Mouse (Mus musculus): ENCODE measurements at regions not wholly inside any gene's neighbourhood (a gene's known extent, or its start where the extent isn't known, plus 50 kb on each side); places are given as distances from the start of the nearest gene placed in this dataset.
"Not testable (repeated sequence)": the region's sequence is repeated elsewhere in the genome, so short reads cannot be mapped to it uniquely, and the experiment has no call there.

DNA sequence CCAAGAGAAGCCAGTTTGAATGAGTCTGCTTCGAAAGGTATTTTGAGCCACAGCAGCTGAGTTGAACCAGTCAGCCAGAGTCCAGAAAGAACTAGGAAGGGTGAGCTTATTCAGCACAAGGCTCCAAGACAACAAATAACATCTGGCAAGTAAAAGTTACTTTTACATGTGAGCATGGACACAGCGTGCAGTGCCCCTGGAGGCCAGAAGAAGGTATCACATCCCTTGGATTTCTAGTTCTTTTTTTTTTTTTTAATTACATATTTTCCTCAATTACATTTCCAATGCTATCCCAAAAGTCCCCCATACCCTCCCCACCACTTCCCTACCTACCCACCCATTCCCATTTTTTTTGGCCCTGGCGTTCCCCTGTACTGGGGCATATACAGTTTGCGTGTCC is 367.4 kb downstream of the Gm9008 start:
- H3K27ac ChIP-seq (ENCODE audit: low read depth, low read length); H3K9me3 ChIP-seq (ENCODE audit: control insufficient read depth, low read length); H3K4me1 ChIP-seq (ENCODE audit: control insufficient read depth, insufficient read depth, low read length); H3K4me2 ChIP-seq (replicated peaks; ENCODE audit: low read depth, low read length); H3K27me3 ChIP-seq (ENCODE audit: control insufficient read depth, insufficient read depth, low read length); H3K9ac ChIP-seq (ENCODE audit: low read depth, low read length); ATAC-seq (ENCODE audit: low FRiP score, low TSS enrichment); H3K36me3 ChIP-seq (ENCODE audit: control insufficient read depth, insufficient read depth, low read length); H3K4me3 ChIP-seq (ENCODE audit: low read length): not testable (repeated sequence)
- 87% methylated on average over 4 of the region's 4 CpGs for WGBS

GRCm38 (mm10) chr6:76115758-76116157 is 381.8 kb downstream of the Gm9008 start:
- no peak overlapping the region for H3K4me3 ChIP-seq (ENCODE audit: low read length)
- no peaks in the 10 kb centered on the region for H3K9me3 ChIP-seq (ENCODE audit: control insufficient read depth, low read length)
- no peak overlapping the region for H3K27ac ChIP-seq (ENCODE audit: low read depth, low read length)
- no peaks in the 10 kb centered on the region for H3K36me3 ChIP-seq (ENCODE audit: control insufficient read depth, insufficient read depth, low read length)
- no peak for ATAC-seq (ENCODE audit: low FRiP score, low TSS enrichment)
- H3K4me2 ChIP-seq (replicated peaks; ENCODE audit: low read depth, low read length): no peak overlapping the region
- H3K27me3 ChIP-seq (ENCODE audit: control insufficient read depth, insufficient read depth, low read length): no peaks in the 10 kb centered on the region
- no peak overlapping the region for H3K9ac ChIP-seq (ENCODE audit: low read depth, low read length)
- H3K4me1 ChIP-seq (ENCODE audit: control insufficient read depth, insufficient read depth, low read length): no peaks in the 10 kb centered on the region

- Histone ChIP-seq H3K4me3 (ENCODE audit: low read length) (no peak overlapping the region), H3K27me3 (ENCODE audit: control insufficient read depth, insufficient read depth, low read length) (no peaks in the 10 kb centered on the region), H3K36me3 (ENCODE audit: control insufficient read depth, insufficient read depth, low read length) (no peaks in the 10 kb centered on the region), H3K27ac (ENCODE audit: low read depth, low read length) (no peak overlapping the region), H3K9me3 (ENCODE audit: control insufficient read depth, low read length) (no peaks in the 10 kb centered on the region), H3K4me1 (ENCODE audit: control insufficient read depth, insufficient read depth, low read length) (no peaks in the 10 kb centered on the region), H3K4me2 (replicated peaks; ENCODE audit: low read depth, low read length) (no peak overlapping the region), H3K9ac (ENCODE audit: low read depth, low read length) (no peak overlapping the region)
- no peak for ATAC-seq (ENCODE audit: low FRiP score, low TSS enrichment)
- WGBS: 79% methylated on average over 4 of the region's 4 CpGs
These were observed 383.2 kb downstream of the Gm9008 start for GRCm38 (mm10) chr6:76114346-76114745.

- Histone ChIP-seq H3K4me3 (ENCODE audit: low read length) (no peak overlapping the region), H3K4me1 (ENCODE audit: control insufficient read depth, insufficient read depth, low read length) (no peaks in the 10 kb centered on the region), H3K9ac (ENCODE audit: low read depth, low read length) (no peak overlapping the region), H3K36me3 (ENCODE audit: control insufficient read depth, insufficient read depth, low read length) (no peaks in the 10 kb centered on the region), H3K27ac (ENCODE audit: low read depth, low read length) (no peak overlapping the region), H3K27me3 (ENCODE audit: control insufficient read depth, insufficient read depth, low read length) (no peaks in the 10 kb centered on the region), H3K9me3 (ENCODE audit: control insufficient read depth, low read length) (no peaks in the 10 kb centered on the region), H3K4me2 (replicated peaks; ENCODE audit: low read depth, low read length) (no peak overlapping the region)
- 57% methylated on average over 4 of the region's 4 CpGs for WGBS
- ATAC-seq (ENCODE audit: low FRiP score, low TSS enrichment): peak; percentile 92
These were observed 432.2 kb downstream of the Gm9008 start for GRCm38 (mm10) chr6:76065383-76065782.

DNA sequence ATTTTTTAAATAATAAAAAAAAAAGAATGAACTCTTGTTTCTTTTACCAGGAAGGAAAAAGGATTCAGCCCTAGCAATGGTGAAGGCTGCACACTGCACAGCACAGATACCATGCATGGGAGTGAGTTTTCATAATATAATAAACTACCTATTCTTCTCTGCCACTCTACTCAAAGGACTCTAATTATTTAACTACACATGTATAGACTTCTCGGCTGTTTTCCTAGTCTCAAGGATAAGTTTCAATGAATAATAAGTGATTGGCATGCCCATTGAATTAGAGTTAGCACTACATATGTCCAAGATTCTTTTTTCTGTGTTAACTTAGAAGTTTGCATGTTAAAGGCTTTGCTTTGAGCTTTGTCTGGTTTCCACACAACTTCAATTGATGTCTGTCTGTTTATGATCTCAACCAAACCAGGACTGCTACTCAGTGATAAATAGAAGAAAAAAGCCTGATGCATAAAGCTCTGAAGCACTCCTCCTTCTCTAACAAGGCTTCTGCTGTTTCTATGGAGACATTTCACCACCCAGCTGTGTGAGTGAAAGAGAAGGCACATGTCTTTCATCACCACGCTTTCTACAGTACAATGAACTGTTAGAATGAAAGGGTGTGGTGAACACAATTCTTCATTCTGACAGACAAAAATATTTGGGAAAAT is 444.8 kb downstream of the Gm9008 start:
- no peaks in the 10 kb centered on the region for H3K4me1 ChIP-seq (ENCODE audit: control insufficient read depth, insufficient read depth, low read length)
- 88% methylated on average over 2 of the region's 2 CpGs for WGBS
- no peak overlapping the region for H3K4me2 ChIP-seq (replicated peaks; ENCODE audit: low read depth, low read length)
- no peak for ATAC-seq (ENCODE audit: low FRiP score, low TSS enrichment)
- H3K36me3 ChIP-seq (ENCODE audit: control insufficient read depth, insufficient read depth, low read length): no peaks in the 10 kb centered on the region
- no peak overlapping the region for H3K9ac ChIP-seq (ENCODE audit: low read depth, low read length)
- H3K27ac ChIP-seq (ENCODE audit: low read depth, low read length): no peak overlapping the region
- H3K9me3 ChIP-seq (ENCODE audit: control insufficient read depth, low read length): no peaks in the 10 kb centered on the region
- H3K27me3 ChIP-seq (ENCODE audit: control insufficient read depth, insufficient read depth, low read length): no peaks in the 10 kb centered on the region
- H3K4me3 ChIP-seq (ENCODE audit: low read length): no peak overlapping the region

- no peak for ATAC-seq (ENCODE audit: low FRiP score, low TSS enrichment)
- Histone ChIP-seq H3K4me3 (ENCODE audit: low read length) (no peak overlapping the region), H3K27ac (ENCODE audit: low read depth, low read length) (no peak overlapping the region), H3K9ac (ENCODE audit: low read depth, low read length) (no peak overlapping the region), H3K4me1 (ENCODE audit: control insufficient read depth, insufficient read depth, low read length) (no peaks in the 10 kb centered on the region), H3K27me3 (ENCODE audit: control insufficient read depth, insufficient read depth, low read length) (no peaks in the 10 kb centered on the region), H3K4me2 (replicated peaks; ENCODE audit: low read depth, low read length) (no peak overlapping the region), H3K9me3 (ENCODE audit: control insufficient read depth, low read length) (no peaks in the 10 kb centered on the region), H3K36me3 (ENCODE audit: control insufficient read depth, insufficient read depth, low read length) (no peaks in the 10 kb centered on the region)
- 89% methylated on average over 2 of the region's 2 CpGs for WGBS
These were observed 489.7 kb downstream of the Gm9008 start for GRCm38 (mm10) chr6:76007783-76008406.

Measured in kidney, embryonic 14.5 days (tissue).